Mouse (Mus musculus) CD4-positive, CD25-positive, alpha-beta regulatory T cell, adult 4 months (primary cell): ENCODE data around the gene Sept3. TPM values are rescaled to one million over a fixed set of nuclear protein-coding genes. Genes with fewer than 3 reads are reported as not detected.

ENCODE experiments used
- ATAC-seq: one replicate; pipeline ENCODE4 v1.8.0; 2017
- polyA plus RNA-seq, 2 experiments: library from polyadenylated mRNA; unstranded; fragments of 100-300 nt; shearing (Covaris generic); gene quantifications; one replicate each; pipeline ENCODE4 v1.2.1; 2017

Gene Sept3
- polyA plus RNA-seq, 2 experiments from 2014 or later, result not detected

GRCm38 (mm10) chr15:82340414-82341035 is 65.8 kb downstream of the Sept3 start:
- no peak for ATAC-seq

- no peak for ATAC-seq
Measured at GRCm38 (mm10) chr15:82341036-82341501, 66.4 kb downstream of the Sept3 start.

DNA sequence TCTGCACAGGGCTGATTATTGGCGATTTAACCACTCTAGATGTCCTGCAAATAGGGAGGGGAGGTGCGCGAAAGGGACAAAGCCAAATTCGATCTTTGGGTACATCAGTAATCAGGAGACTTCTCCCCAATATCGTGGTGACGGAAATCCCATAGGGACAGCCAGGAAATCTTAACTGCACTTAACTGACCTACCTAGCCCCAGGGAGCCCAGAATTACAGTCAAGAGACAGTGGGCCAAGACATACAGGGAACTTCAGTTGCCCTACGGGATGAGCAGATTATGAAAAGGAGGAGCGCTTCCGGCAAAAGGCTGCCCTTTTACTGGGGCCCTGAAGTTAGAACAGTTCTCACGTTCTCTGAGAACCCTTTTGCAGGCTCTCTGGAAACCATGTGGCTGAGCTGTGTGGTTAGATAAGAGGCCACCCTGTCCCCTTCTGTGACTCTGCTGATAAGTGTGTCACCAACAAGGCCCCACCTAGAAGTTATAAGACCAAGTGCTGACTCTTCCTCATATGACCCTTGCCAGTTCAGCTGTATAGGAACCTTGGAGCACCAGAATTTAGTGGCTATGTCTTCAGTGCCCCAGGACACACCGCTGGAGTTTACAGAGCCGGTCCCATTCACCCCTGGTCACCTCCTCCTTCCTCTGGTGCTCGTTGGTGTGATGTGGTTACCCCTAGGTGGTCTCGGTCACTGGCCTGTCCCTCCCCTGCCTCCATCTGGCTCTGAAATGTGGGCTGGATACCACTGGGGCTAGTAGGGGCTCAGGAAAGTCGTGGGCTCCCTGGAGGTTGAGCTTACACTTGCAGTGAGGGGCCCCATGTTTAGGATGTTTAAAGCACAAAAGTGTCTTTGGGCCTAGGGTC is 67.2 kb downstream of the Sept3 start:
- ATAC-seq, result no peak

GRCm38 (mm10) chr15:82342543-82342935 is 67.8 kb downstream of the Sept3 start:
- ATAC-seq, result no peak

DNA sequence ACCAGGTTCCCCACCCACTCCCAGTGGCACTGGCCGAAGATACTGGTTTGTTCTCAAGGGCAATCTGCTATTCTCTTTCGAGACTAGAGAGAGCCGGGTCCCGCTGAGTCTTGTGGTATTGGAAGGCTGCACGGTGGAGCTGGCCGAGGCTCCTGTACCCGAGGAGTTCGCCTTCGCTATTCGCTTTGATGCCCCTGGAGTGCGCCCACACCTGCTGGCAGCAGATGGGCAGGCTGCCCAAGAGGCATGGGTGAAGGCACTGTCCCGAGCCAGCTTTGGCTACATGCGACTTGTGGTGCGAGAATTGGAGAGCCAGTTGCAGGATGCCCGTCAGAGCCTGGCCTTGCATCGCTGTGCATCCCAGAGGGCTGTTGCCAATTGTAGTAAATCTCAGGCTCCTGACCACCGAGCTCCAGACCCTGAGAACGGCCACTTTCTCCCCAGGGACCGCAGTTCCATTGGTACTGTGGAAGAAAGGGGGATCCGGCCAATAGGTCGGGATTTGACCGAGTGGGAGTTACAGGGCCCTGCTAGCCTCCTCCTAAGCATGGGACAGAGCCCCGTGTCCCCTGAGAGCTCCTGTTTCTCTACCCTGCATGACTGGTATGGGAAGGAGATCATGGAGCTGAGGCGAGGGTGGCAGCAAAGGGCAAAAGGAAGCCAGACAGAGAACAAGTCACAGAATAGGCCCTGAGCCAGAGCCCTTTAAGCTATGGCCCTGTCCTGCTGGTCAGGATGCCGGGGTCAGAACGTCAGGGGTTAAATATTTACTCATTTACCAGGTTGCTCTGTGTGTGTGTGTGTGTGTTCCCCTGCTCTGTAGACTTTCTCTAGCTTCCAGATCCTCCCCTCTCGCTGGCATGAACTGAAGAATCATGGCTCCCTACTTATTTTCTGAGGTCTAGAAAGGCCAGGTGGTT is 68.9 kb downstream of the Sept3 start:
- no peak for ATAC-seq

Other genes starting within 250 kb of the Sept3 start
- gene Desi1, start 241.0 kb upstream of the Sept3 start, polyA plus RNA-seq, result 10 to 100 TPM in 1 of 2 experiments, 1 to 10 TPM in 1; 7.8 to 10.2 TPM
- gene Snu13, start 227.3 kb upstream of the Sept3 start, polyA plus RNA-seq, result 100 to 1,000 TPM; 175 to 178 TPM
- not detected for gene 4930407I10Rik, start 215.7 kb upstream of the Sept3 start, polyA plus RNA-seq
- not detected for gene Mei1, start 204.9 kb upstream of the Sept3 start, polyA plus RNA-seq
- 10 to 100 TPM; 18.5 to 26.0 TPM for gene Ccdc134, start 147.0 kb upstream of the Sept3 start, polyA plus RNA-seq
- 10 to 100 TPM; 32.2 to 56.0 TPM for gene Srebf2, start 127.7 kb upstream of the Sept3 start, polyA plus RNA-seq
- gene Shisa8, start 62.1 kb upstream of the Sept3 start, polyA plus RNA-seq, result not detected
- gene Tnfrsf13c, start 50.5 kb upstream of the Sept3 start, polyA plus RNA-seq, result 10 to 100 TPM in 1 of 2 experiments, 1 to 10 TPM in 1; 2.2 to 10.5 TPM
- gene Cenpm, start 30.1 kb upstream of the Sept3 start, polyA plus RNA-seq, result 10 to 100 TPM in 1 of 2 experiments, 1 to 10 TPM in 1; 6.7 to 18.5 TPM
- not detected for gene 1500009C09Rik, start 22.5 kb upstream of the Sept3 start, polyA plus RNA-seq
- not detected for gene Wbp2nl, start 24.1 kb downstream of the Sept3 start, polyA plus RNA-seq
- gene Naga, start 64.0 kb downstream of the Sept3 start, polyA plus RNA-seq, result 10 to 100 TPM; 58.4 to 70.3 TPM
- gene Pheta2, start 64.0 kb downstream of the Sept3 start, polyA plus RNA-seq, result 1 to 10 TPM; 3.4 to 5.0 TPM
- 10 to 100 TPM; 76.9 to 95.0 TPM for gene Smdt1, start 64.1 kb downstream of the Sept3 start, polyA plus RNA-seq
- 100 to 1,000 TPM; 433 to 535 TPM for gene Ndufa6, start 79.4 kb downstream of the Sept3 start, polyA plus RNA-seq
- 10 to 100 TPM; 10.7 to 12.5 TPM for gene Cyp2d22, start 105.4 kb downstream of the Sept3 start, polyA plus RNA-seq
- not detected for gene Cyp2d11, start 119.1 kb downstream of the Sept3 start, polyA plus RNA-seq
- not detected for gene Cyp2d10, start 132.3 kb downstream of the Sept3 start, polyA plus RNA-seq
- not detected for gene Cyp2d9, start 158.5 kb downstream of the Sept3 start, polyA plus RNA-seq